Mouse (Mus musculus) forebrain, embryonic 13.5 days (tissue): Measurements from ENCODE around the gene Gm19935. TPM values are rescaled to one million over a fixed set of nuclear protein-coding genes. Genes with fewer than 3 reads are reported as not detected.

Experiments
- ATAC-seq: fragments of 200-750 bp; cut with Nextera tagmentation; 2 replicates; pipeline ENCODE4 v1.8.0; 2017
- H3K27ac ChIP-seq: fragments of 300-500 bp; sonication (generic); 2 replicates; pipeline ENCODE4 v1.5.1; 2015; ENCODE audit warnings: inconsistent platforms, mild to moderate bottlenecking, moderate library complexity
- H3K27me3 ChIP-seq: fragments of 300-500 bp; sonication (generic); 2 replicates; pipeline ENCODE4 v1.6.1; 2015; ENCODE audit warnings: mild to moderate bottlenecking, inconsistent platforms
- H3K36me3 ChIP-seq: fragments of 300-500 bp; sonication (generic); 2 replicates; pipeline ENCODE4 v1.6.1; 2015; ENCODE audit warnings: mild to moderate bottlenecking, inconsistent platforms; ENCODE audit not compliant: poor library complexity, severe bottlenecking
- H3K4me1 ChIP-seq: fragments of 300-500 bp; sonication (generic); 2 replicates; pipeline ENCODE4 v1.6.1; 2015; ENCODE audit warnings: inconsistent platforms
- H3K4me2 ChIP-seq: fragments of 300-500 bp; sonication (generic); 2 replicates; pipeline ENCODE4 v1.6.1; 2015; ENCODE audit warnings: inconsistent platforms, mild to moderate bottlenecking, moderate library complexity
- H3K4me3 ChIP-seq: fragments of 300-500 bp; sonication (generic); 2 replicates; pipeline ENCODE4 v1.5.1; 2015; ENCODE audit warnings: mild to moderate bottlenecking, inconsistent platforms
- H3K9ac ChIP-seq: fragments of 300-500 bp; sonication (generic); 2 replicates; pipeline ENCODE4 v1.6.1; 2015; ENCODE audit warnings: mild to moderate bottlenecking, inconsistent platforms
- H3K9me3 ChIP-seq: fragments of 300-500 bp; sonication (generic); replicated peaks from 2 replicates; pipeline ENCODE4 v1.6.1; 2016; ENCODE audit warnings: inconsistent platforms
- WGBS: fragments of 180-500 bp; shearing (Covaris S2); methylation state at CpG from one replicate; pipeline ENCODE4 v1.1.7; 2015; 5-methylcytosine and 5-hydroxymethylcytosine counted together
- polyA plus RNA-seq: library from polyadenylated mRNA; unstranded; fragments of >200 nt; fragmentation: Nextera tagmentation; extraction: Ambion mirVana; gene quantifications from 2 replicates; pipeline ENCODE4 v1.2.1, GENCODE M21; 2015

Gm19935 gene
- polyA plus RNA-seq, result 0.43 TPM in 1 of 2 replicates, not detected in the other

GRCm38 (mm10) chr8:90817293-90817692 lies at the start of gene Gm19935:
TSS of gene Gm19935 (minus strand) at chr8:90817393.
- H3K4me1 ChIP-seq, result peaks cover 15% of the 10 kb centered on the region
- H3K9ac ChIP-seq, result no peak within 1 kb of the TSS
- no peak within 1 kb of the TSS for H3K4me3 ChIP-seq
- ATAC-seq, result no peak
- no peaks in the 10 kb centered on the region for H3K9me3 ChIP-seq
- no peaks in the 10 kb centered on the region for H3K27me3 ChIP-seq
- no peak within 1 kb of the TSS for H3K4me2 ChIP-seq
- H3K27ac ChIP-seq, result no peak within 1 kb of the TSS
- 92% methylated on average over 2 of the region's 2 CpGs for WGBS
- H3K36me3 ChIP-seq, result no peaks in the 10 kb centered on the region

DNA sequence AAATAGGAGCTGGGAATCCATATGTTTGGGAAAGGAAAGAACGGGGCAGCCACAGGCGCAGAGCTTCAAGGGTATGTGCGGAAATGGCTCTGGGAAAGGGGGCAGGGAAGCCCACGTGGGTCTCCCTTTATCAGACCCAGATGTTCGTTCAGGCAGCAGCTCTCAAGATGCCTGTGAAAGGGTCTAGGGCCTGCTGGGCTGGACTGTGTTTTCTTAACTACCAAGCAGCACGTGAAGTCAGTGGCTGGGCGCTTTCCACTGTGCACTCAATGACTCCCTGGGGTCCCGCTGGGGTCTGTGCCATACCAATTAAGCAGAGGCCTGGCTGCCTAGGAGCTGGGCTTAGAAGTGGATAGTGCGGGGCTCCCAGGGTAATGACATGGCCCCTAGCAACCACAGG lies 44.8 kb upstream of the Gm19935 start:
- 0% methylated on average over 9 of the region's 9 CpGs for WGBS
- H3K36me3 ChIP-seq, result no peaks in the 10 kb centered on the region
- H3K4me2 ChIP-seq, result peak overlapping the region; percentile 42
- peak overlapping the region; percentile 35; the same call in 1 of the 2 replicates for H3K9ac ChIP-seq
- peak overlapping the region; percentile 93 for H3K27ac ChIP-seq
- H3K4me3 ChIP-seq, result no peak overlapping the region
- no peaks in the 10 kb centered on the region for H3K27me3 ChIP-seq
- peaks cover 23% of the 10 kb centered on the region for H3K4me1 ChIP-seq
- ATAC-seq, result peak; percentile 91
- H3K9me3 ChIP-seq, result no peaks in the 10 kb centered on the region

- ATAC-seq, result peak; percentile 68
- H3K4me2 ChIP-seq, result peak overlapping the region; percentile 42
- H3K9me3 ChIP-seq, result no peaks in the 10 kb centered on the region
- WGBS, result 5% methylated on average over 9 of the region's 9 CpGs
- H3K4me3 ChIP-seq, result no peak overlapping the region
- no peaks in the 10 kb centered on the region for H3K27me3 ChIP-seq
- H3K9ac ChIP-seq, result peak overlapping the region; percentile 18; the same call in 1 of the 2 replicates
- peak overlapping the region; percentile 93 for H3K27ac ChIP-seq
- peaks cover 26% of the 10 kb centered on the region for H3K4me1 ChIP-seq
- no peaks in the 10 kb centered on the region for H3K36me3 ChIP-seq
These were observed 44.2 kb upstream of the Gm19935 start for GRCm38 (mm10) chr8:90861266-90861944.

DNA sequence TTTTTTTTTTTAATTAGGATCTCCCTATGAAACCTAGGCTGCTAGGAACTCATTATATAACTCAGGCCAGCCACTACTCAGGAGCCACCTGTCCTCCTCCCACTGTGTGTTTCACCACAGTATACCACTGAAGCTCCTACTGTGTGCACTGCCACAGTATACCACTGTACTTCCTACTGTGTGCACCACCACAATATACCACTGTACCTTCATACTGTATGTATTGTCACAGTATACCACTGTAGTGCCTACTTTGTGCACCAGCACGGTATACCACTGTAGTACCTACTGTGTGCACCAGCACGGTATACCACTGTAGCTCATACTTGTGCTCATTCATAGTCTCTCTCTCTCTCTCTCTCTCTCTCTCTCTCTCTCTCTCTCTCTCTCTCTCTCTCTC lies 40.9 kb upstream of the Gm19935 start:
- Histone ChIP-seq H3K9ac (no peak overlapping the region), H3K4me3 (no peak overlapping the region), H3K9me3 (no peaks in the 10 kb centered on the region), H3K27ac (no peak overlapping the region), H3K27me3 (no peaks in the 10 kb centered on the region), H3K4me2 (no peak overlapping the region), H3K4me1 (peaks cover 42% of the 10 kb centered on the region), H3K36me3 (no peaks in the 10 kb centered on the region)
- WGBS, result 92% methylated on average over 2 of the region's 2 CpGs
- ATAC-seq, result no peak

GRCm38 (mm10) chr8:90856952-90857351 lies 39.8 kb upstream of the Gm19935 start:
- Histone ChIP-seq H3K27me3 (no peaks in the 10 kb centered on the region), H3K36me3 (no peaks in the 10 kb centered on the region), H3K27ac (no peak overlapping the region), H3K4me1 (peaks cover 31% of the 10 kb centered on the region), H3K4me2 (no peak overlapping the region), H3K4me3 (no peak overlapping the region), H3K9me3 (no peaks in the 10 kb centered on the region), H3K9ac (no peak overlapping the region)
- ATAC-seq, result no peak
- WGBS, result 19% methylated on average over 1 of the region's 1 CpGs

DNA sequence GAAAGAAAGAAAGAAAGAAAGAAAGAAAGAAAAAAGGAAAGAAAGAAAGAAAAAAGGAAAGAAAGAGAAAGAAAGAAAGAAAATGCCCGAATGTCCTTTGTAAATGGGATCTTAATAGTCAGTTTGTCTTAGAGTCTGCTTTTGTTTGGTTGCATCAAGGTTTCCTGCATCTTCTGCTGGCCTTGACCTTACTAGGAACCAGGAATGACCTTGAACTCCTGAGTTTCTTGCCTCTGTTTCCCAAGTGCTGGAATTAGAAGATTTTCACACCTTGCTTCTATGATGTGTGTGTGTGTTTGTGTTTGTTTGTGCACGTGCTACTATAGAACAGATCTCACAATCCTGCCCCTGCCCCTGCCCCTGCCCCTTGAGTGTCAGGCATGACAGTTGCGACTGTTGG lies 39.0 kb upstream of the Gm19935 start:
- no peak for ATAC-seq
- peaks cover 23% of the 10 kb centered on the region for H3K4me1 ChIP-seq
- no peak overlapping the region for H3K4me3 ChIP-seq
- H3K36me3 ChIP-seq, result no peaks in the 10 kb centered on the region
- no peaks in the 10 kb centered on the region for H3K27me3 ChIP-seq
- WGBS, result 86% methylated on average over 3 of the region's 3 CpGs
- no peaks in the 10 kb centered on the region for H3K9me3 ChIP-seq
- H3K9ac ChIP-seq, result no peak overlapping the region
- H3K4me2 ChIP-seq, result no peak overlapping the region
- H3K27ac ChIP-seq, result no peak overlapping the region

DNA sequence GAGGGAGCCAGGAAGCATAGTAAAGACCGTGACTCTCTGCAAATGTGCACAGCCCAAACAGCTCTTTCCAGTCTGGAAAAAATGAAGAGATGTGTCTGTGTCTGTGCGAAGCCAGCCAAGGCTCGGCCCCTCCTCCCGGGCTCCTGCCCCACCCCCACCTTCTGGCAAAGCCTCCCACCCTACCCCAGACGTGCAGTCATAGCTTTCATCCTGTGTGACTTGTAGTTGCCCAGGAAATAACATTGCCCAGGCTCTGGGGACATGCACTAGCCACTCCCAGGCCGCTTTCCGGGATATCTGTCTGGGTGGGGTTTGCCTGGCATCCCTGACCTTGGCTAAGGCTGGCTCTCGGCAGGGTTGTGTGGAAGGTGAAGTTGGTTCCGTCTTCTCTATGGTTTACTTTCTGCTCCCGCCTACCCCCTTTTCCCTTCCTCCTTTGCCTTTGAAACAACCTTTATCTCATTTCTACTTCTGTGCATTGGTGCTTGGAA lies 37.5 kb upstream of the Gm19935 start:
- no peaks in the 10 kb centered on the region for H3K27me3 ChIP-seq
- H3K4me1 ChIP-seq, result peaks cover 25% of the 10 kb centered on the region
- peak; percentile 82 for ATAC-seq
- 0 out of 2 replicates have a peak overlapping the region, but pooled peaks have one; percentile 26 for H3K9ac ChIP-seq
- peak overlapping the region; percentile 83 for H3K27ac ChIP-seq
- H3K4me3 ChIP-seq, result no peak overlapping the region
- H3K9me3 ChIP-seq, result no peaks in the 10 kb centered on the region
- 21% methylated on average over 10 of the region's 10 CpGs for WGBS
- no peaks in the 10 kb centered on the region for H3K36me3 ChIP-seq
- peak overlapping the region; percentile 31 for H3K4me2 ChIP-seq

- Histone ChIP-seq H3K4me2 (peak overlapping the region; percentile 31), H3K9ac (0 out of 2 replicates have a peak overlapping the region, but pooled peaks have one; percentile 26), H3K27me3 (no peaks in the 10 kb centered on the region), H3K36me3 (no peaks in the 10 kb centered on the region), H3K27ac (peak overlapping the region; percentile 83), H3K4me1 (peaks cover 31% of the 10 kb centered on the region), H3K9me3 (no peaks in the 10 kb centered on the region), H3K4me3 (no peak overlapping the region)
- ATAC-seq, result no peak; the same call in 1 of the 2 replicates
- WGBS, result 46% methylated on average over 8 of the region's 9 CpGs
These were observed 36.9 kb upstream of the Gm19935 start for GRCm38 (mm10) chr8:90853971-90854670.

GRCm38 (mm10) chr8:90851544-90851943 lies 34.4 kb upstream of the Gm19935 start:
- ATAC-seq, result no peak
- Histone ChIP-seq H3K4me3 (no peak overlapping the region), H3K9me3 (no peaks in the 10 kb centered on the region), H3K36me3 (no peaks in the 10 kb centered on the region), H3K4me2 (no peak overlapping the region), H3K27me3 (no peaks in the 10 kb centered on the region), H3K27ac (no peak overlapping the region), H3K9ac (no peak overlapping the region), H3K4me1 (peaks cover 26% of the 10 kb centered on the region)
- WGBS, result 38% methylated on average over 8 of the region's 8 CpGs

DNA sequence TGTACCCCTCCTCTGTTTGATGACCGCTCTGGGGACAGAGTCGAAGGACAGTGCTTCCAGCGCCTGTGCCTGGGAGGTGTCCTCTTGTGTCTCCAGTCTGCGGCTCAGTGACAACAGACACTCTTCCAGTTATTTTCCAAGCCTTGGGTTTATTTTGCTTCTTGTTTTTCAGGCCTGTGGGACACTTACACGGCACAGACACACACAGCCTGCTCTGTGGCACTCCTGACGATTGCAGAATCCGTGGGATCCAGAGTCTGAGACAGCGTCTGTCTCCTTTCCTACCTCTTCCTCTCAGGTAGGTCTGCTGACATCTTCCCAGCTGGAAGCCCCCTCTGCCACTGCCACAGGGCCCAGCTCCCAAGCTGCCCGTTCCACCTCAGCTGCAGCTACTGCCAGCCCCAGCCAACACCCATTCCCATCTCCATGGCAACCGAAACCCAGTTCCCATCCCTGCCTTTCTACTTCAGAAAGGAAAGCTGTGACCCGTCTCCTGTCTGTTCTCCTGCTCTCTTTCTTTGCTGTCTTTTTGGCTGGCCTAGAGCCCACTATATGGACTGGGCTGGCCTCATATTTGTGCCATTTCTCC lies 32.4 kb upstream of the Gm19935 start:
- H3K27me3 ChIP-seq, result no peaks in the 10 kb centered on the region
- H3K27ac ChIP-seq, result peak overlapping the region; percentile 46
- 46% methylated on average over 11 of the region's 11 CpGs for WGBS
- H3K36me3 ChIP-seq, result no peaks in the 10 kb centered on the region
- peak; percentile 70 for ATAC-seq
- peaks cover 19% of the 10 kb centered on the region for H3K4me1 ChIP-seq
- H3K9me3 ChIP-seq, result no peaks in the 10 kb centered on the region
- H3K9ac ChIP-seq, result peak overlapping the region; percentile 30; the same call in 1 of the 2 replicates
- H3K4me3 ChIP-seq, result no peak overlapping the region
- H3K4me2 ChIP-seq, result no peak overlapping the region

DNA sequence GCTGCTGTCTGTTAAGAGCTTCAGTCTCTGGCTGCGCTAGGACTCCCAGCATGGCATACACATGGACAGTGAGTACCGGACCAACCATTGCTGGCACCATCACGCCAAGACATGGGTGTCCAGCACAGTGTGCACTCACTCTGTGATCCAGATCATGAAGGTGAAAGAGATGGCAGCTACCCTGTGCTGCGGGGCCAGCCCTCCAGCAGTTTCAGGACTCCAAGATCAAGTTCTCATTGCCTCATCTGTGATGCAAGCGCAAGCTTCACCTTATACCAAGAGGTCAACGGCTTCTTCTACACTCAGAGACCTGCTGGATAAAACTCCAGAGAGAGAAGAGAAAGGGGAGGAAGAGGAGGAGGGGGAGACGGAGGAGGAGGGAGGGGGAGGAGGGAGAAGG lies 30.8 kb upstream of the Gm19935 start:
- H3K4me1 ChIP-seq, result peaks cover 10% of the 10 kb centered on the region
- no peak overlapping the region for H3K27ac ChIP-seq
- H3K4me3 ChIP-seq, result no peak overlapping the region
- no peak overlapping the region for H3K4me2 ChIP-seq
- WGBS, result 93% methylated on average over 7 of the region's 7 CpGs
- no peak overlapping the region for H3K9ac ChIP-seq
- no peaks in the 10 kb centered on the region for H3K27me3 ChIP-seq
- H3K36me3 ChIP-seq, result no peaks in the 10 kb centered on the region
- ATAC-seq, result no peak
- no peaks in the 10 kb centered on the region for H3K9me3 ChIP-seq
